Mouse (Mus musculus) limb, embryonic 12.5 days (tissue): ENCODE data around the gene Prkar2a. TPM values are rescaled to one million over a fixed set of nuclear protein-coding genes. Genes with fewer than 3 reads are reported as not detected.

Experiments used
- ATAC-seq: fragments of 200-750 bp; cut with Nextera tagmentation; 2 replicates; pipeline ENCODE4 v1.8.0; 2017; ENCODE audit warnings: low read depth, moderate TSS enrichment; ENCODE audit not compliant: insufficient number of reproducible peaks, insufficient read depth, low FRiP score, low TSS enrichment
- H3K27ac ChIP-seq: fragments of 300-500 bp; sonication (generic); 2 replicates; pipeline ENCODE4 v1.5.1; 2016; ENCODE audit warnings: mild to moderate bottlenecking, moderate library complexity
- H3K27me3 ChIP-seq: fragments of 300-500 bp; sonication (generic); 2 replicates; pipeline ENCODE4 v1.6.1; 2016; ENCODE audit warnings: mild to moderate bottlenecking, moderate library complexity
- H3K36me3 ChIP-seq: fragments of 300-500 bp; sonication (generic); 2 replicates; pipeline ENCODE4 v1.6.1; 2016; ENCODE audit warnings: mild to moderate bottlenecking, moderate library complexity
- H3K4me1 ChIP-seq: fragments of 300-500 bp; sonication (generic); replicated peaks from 2 replicates; pipeline ENCODE4 v1.6.1; 2016
- H3K4me2 ChIP-seq: fragments of 300-500 bp; sonication (generic); 2 replicates; pipeline ENCODE4 v1.6.1; 2016; ENCODE audit warnings: mild to moderate bottlenecking, moderate library complexity
- H3K4me3 ChIP-seq: fragments of 300-500 bp; sonication (generic); replicated peaks from 2 replicates; pipeline ENCODE4 v1.5.1; 2016; ENCODE audit warnings: mild to moderate bottlenecking
- H3K9ac ChIP-seq: fragments of 300-500 bp; sonication (generic); replicated peaks from 2 replicates; pipeline ENCODE4 v1.6.1; 2016; ENCODE audit warnings: mild to moderate bottlenecking, moderate library complexity
- H3K9me3 ChIP-seq: fragments of 300-500 bp; sonication (generic); 2 replicates; pipeline ENCODE4 v1.6.1; 2016; ENCODE audit warnings: mild to moderate bottlenecking, moderate library complexity
- whole genome bisulfite sequencing: fragments of 180-500 bp; shearing (Covaris S2); methylation state at CpG from one replicate; pipeline ENCODE4 v1.1.7; 2016; 5-methylcytosine and 5-hydroxymethylcytosine counted together
- polyA plus RNA-seq: library from polyadenylated mRNA; unstranded; fragments of >200 nt; fragmentation: Nextera tagmentation; extraction: Ambion mirVana; gene quantifications from 2 replicates; pipeline ENCODE4 v1.2.1, GENCODE M21; 2016

Gene Prkar2a
- polyA plus RNA-seq, 1 experiment from 2014 or later: 35.5 TPM

DNA sequence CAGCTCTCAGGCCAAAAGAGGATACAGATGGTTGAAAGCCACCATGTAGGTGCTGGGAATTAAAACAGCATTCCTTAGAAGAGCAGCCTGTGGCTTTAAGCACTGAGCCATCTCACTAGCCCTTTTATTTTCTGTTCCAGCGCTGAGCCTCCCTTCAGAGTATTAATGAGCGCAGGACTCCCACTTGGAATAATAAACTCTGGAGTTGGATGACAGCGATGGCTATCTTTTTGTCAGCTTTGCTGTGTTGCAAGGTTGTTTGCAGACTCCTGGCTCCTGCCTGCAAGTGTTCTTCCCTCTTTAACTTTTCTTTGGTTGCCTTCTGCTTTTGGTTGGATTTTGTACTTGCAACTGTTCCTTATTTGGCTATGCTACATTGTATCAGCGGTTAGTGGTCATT lies 4.8 kb downstream of the Prkar2a start:
- no peak for ATAC-seq
- Histone ChIP-seq H3K4me2 (peak overlapping the region; percentile 90; the same call in 1 of the 2 replicates), H3K9ac (no peak overlapping the region), H3K36me3 (no peaks in the 10 kb centered on the region; the same call in 1 of the 2 replicates), H3K9me3 (no peaks in the 10 kb centered on the region), H3K27me3 (no peaks in the 10 kb centered on the region), H3K4me1 (peaks cover 17% of the 10 kb centered on the region), H3K4me3 (no peak overlapping the region), H3K27ac (no peak overlapping the region)
- 81% methylated on average over 4 of the region's 4 CpGs for WGBS

DNA sequence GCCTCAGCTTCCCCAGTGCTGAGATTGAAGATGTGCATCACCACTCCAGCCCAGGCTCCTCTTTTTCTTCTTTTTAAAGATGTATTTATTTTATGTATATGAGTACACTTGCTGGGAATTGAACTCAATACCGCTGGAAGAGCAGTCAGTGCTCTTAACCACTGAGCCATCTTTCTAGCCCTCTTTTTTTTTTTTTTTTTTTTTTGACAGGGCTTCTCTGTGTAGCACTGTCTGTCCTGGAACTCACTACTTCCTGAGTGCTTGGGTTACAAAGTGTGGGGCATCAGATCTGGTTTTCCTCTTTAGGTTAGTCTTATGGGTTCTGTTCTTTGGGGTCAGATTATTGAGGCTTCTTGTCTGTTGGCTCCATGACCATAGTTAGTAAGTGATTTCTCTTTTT lies 5.4 kb downstream of the Prkar2a start:
- H3K9ac ChIP-seq: no peak overlapping the region
- H3K9me3 ChIP-seq: no peaks in the 10 kb centered on the region
- H3K4me2 ChIP-seq: 0 out of 2 replicates have a peak overlapping the region, but pooled peaks have one; percentile 90
- H3K27me3 ChIP-seq: no peaks in the 10 kb centered on the region
- WGBS: 80% methylated on average over 1 of the region's 1 CpGs
- H3K27ac ChIP-seq: no peak overlapping the region
- H3K4me3 ChIP-seq: no peak overlapping the region
- ATAC-seq: no peak
- peaks cover 17% of the 10 kb centered on the region for H3K4me1 ChIP-seq
- no peaks in the 10 kb centered on the region; the same call in 1 of the 2 replicates for H3K36me3 ChIP-seq

DNA sequence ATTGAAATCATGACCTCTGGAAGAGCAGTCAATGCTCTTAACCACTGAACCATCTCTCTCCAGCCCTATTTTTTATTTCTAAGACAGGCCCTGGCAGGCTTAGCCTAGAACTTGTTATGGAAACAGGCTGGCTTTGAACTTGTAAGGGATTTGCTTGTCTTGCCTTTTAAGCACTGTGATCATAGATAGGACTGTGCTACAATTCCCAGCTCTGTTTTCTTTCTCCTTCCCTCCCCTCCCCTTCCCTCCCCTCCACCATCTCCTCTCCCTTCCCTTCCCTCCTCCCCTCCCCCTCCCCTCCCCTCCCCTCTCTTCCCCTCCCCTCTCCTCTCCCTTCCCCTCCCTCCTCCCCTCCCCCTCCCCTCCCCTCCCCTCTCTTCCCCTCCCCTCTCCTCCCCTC lies 13.4 kb downstream of the Prkar2a start:
- Histone ChIP-seq H3K36me3 (no peaks in the 10 kb centered on the region; the same call in 1 of the 2 replicates), H3K4me1 (no peaks in the 10 kb centered on the region), H3K27ac (no peak overlapping the region), H3K27me3 (no peaks in the 10 kb centered on the region), H3K4me3 (no peak overlapping the region), H3K4me2 (no peak overlapping the region), H3K9me3 (no peaks in the 10 kb centered on the region), H3K9ac (no peak overlapping the region)
- no peak for ATAC-seq

DNA sequence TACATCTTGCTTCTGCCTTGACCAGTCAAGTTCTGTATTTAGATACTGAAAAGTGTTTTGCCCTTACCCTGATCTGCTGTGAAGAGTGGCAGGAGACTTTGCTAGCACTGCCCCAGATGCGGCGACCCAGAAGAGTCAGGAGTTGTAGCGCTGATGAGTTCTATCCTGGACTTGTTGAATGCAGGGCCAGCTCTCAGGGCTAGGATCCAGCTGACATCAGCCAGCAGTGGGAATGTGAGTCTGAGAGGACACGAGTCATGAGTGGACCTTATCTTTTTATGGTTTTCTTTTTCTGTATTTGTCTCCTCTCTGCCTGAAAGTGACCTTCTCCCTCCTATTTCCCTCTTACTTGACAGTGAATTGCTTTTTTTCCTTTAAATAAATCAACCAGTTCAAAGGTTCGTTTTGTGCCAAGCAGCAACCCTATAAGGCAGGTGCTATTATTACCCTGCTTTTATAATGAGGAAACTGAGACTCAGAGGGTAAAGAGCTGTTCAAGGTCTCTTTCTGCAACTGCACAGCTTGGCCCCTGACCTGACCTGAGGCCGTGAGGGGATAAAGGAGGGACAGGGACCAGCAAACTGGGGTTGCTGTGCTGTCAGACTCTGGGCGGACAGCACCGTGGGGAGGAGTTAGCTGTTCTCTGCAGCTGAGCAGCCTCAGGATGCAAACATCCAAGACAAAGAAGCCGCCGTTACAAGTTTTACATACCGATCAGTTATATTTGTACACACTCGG lies 14.4 kb downstream of the Prkar2a start:
- WGBS: 56% methylated on average over 12 of the region's 12 CpGs
- no peak overlapping the region for H3K9ac ChIP-seq
- no peak for ATAC-seq
- H3K27me3 ChIP-seq: no peaks in the 10 kb centered on the region
- no peaks in the 10 kb centered on the region for H3K36me3 ChIP-seq
- no peak overlapping the region for H3K27ac ChIP-seq
- H3K4me2 ChIP-seq: no peak overlapping the region
- H3K4me3 ChIP-seq: no peak overlapping the region
- H3K9me3 ChIP-seq: no peaks in the 10 kb centered on the region
- H3K4me1 ChIP-seq: no peaks in the 10 kb centered on the region

DNA sequence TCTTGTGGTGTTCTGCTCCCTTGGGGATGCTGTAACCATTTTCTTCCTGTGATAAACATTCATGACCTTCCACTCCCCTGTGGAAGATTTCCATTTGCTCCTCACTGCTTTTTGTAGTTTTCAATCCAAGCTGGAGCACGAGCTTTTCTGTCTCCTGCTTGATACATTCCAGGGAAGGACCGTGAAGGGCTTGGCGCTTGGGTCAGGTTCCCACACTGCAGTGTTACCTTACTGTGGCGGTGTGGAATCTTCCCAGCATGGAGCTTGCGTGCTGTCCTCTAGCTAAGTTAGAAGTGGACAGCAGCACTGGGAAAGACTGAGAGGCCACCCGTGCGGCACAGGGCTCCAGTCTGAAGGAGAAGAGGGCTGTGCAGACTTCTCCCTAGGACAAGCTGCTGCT lies 15.5 kb downstream of the Prkar2a start:
- Histone ChIP-seq H3K36me3 (no peaks in the 10 kb centered on the region), H3K27ac (no peak overlapping the region), H3K9ac (no peak overlapping the region), H3K9me3 (no peaks in the 10 kb centered on the region), H3K4me2 (no peak overlapping the region), H3K4me1 (no peaks in the 10 kb centered on the region), H3K4me3 (no peak overlapping the region), H3K27me3 (no peaks in the 10 kb centered on the region)
- no peak for ATAC-seq
- WGBS: 79% methylated on average over 7 of the region's 7 CpGs

DNA sequence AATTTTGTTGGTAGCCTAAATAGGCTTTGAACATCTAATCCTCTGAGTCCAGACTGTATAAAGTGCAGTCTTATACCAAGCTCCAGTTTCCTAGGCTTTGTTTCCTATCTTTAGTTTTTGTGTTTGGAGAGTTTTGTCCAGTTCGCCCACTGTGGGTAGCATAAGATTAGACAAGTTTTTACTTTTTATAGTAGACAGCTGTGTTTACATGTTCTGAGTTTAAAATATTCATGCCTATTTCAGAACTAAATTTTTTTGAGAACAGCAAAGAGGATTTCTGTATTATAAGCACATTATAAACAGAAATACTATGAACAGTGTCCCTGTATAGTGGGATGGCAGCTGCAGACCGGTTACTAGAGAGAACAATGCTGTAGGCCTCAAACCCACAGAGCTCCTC lies 18.1 kb downstream of the Prkar2a start:
- no peak for ATAC-seq
- no peaks in the 10 kb centered on the region for H3K27me3 ChIP-seq
- no peaks in the 10 kb centered on the region for H3K9me3 ChIP-seq
- H3K4me3 ChIP-seq: no peak overlapping the region
- no peaks in the 10 kb centered on the region for H3K36me3 ChIP-seq
- no peak overlapping the region for H3K27ac ChIP-seq
- no peaks in the 10 kb centered on the region for H3K4me1 ChIP-seq
- no peak overlapping the region for H3K4me2 ChIP-seq
- no peak overlapping the region for H3K9ac ChIP-seq
- WGBS: 91% methylated on average over 2 of the region's 2 CpGs

DNA sequence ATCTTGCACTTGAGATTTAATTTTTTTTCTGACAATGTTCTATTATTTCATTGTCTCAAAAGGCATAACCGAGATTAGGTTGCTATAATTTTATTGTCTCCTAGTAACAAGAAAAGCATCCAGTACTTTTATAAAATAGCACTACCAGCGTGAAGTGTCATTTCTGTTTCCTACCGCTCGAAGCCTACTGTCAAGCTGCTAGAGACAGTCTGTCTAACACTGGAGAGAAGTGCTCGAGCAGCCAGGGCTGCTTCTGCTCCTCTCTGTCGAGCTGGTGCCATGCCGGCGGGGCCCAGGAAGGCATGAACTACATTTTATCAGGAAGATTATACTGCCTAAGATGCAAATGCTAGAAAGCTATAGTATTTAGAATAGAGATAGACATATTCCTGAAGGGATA lies 19.7 kb downstream of the Prkar2a start:
- Histone ChIP-seq H3K9me3 (no peaks in the 10 kb centered on the region), H3K27ac (no peak overlapping the region), H3K4me2 (no peak overlapping the region), H3K27me3 (no peaks in the 10 kb centered on the region), H3K4me1 (no peaks in the 10 kb centered on the region), H3K36me3 (no peaks in the 10 kb centered on the region), H3K4me3 (no peak overlapping the region), H3K9ac (no peak overlapping the region)
- WGBS: 92% methylated on average over 8 of the region's 8 CpGs
- no peak for ATAC-seq

DNA sequence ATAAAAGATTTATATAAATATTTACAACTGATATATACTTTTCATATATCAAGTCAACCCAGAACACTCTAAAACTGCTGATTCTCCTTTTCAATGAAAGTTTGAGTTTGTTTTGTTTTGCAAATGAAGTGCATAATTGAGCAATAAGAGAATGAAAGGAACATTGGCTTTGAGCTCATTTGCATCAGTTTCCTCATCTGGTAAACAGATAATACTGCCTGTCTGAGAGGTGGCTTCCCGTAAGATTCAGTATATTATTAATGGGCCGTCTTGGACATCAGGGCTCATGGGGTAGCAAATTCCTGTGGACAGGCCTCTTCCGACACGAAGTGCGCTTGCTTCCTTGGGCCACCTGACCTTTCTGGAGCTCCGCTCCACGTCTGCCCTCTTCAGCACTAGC lies 21.7 kb downstream of the Prkar2a start:
- no peaks in the 10 kb centered on the region for H3K36me3 ChIP-seq
- H3K4me1 ChIP-seq: no peaks in the 10 kb centered on the region
- no peak overlapping the region for H3K9ac ChIP-seq
- H3K4me2 ChIP-seq: no peak overlapping the region
- H3K27ac ChIP-seq: no peak overlapping the region
- no peak for ATAC-seq
- H3K4me3 ChIP-seq: no peak overlapping the region
- 86% methylated on average over 7 of the region's 7 CpGs for WGBS
- no peaks in the 10 kb centered on the region for H3K27me3 ChIP-seq
- no peaks in the 10 kb centered on the region for H3K9me3 ChIP-seq

DNA sequence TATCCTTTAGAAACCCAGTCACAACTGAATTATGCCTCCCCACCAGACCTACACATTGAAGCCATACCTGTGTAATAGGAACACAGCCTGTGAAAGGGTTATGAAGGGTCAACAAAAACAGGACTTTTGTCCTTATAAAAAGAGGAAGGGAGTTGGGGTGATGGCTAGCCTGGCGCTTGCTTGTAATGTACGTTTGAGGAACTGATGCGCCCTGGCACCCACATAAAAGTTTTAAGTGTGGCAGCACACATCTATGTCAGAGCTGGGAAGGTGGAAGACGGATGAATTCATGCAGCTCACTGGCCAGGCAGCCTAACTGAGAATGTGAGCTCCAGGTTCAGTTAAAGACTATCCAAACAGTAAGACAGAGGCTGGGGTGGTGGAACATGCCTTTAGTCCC lies 27.1 kb downstream of the Prkar2a start:
- H3K4me2 ChIP-seq: no peak overlapping the region
- WGBS: 93% methylated on average over 4 of the region's 4 CpGs
- H3K9ac ChIP-seq: no peak overlapping the region
- no peaks in the 10 kb centered on the region for H3K27me3 ChIP-seq
- peaks cover 26% of the 10 kb centered on the region for H3K36me3 ChIP-seq
- no peaks in the 10 kb centered on the region for H3K4me1 ChIP-seq
- H3K9me3 ChIP-seq: no peaks in the 10 kb centered on the region
- ATAC-seq: no peak
- H3K27ac ChIP-seq: no peak overlapping the region
- no peak overlapping the region for H3K4me3 ChIP-seq

DNA sequence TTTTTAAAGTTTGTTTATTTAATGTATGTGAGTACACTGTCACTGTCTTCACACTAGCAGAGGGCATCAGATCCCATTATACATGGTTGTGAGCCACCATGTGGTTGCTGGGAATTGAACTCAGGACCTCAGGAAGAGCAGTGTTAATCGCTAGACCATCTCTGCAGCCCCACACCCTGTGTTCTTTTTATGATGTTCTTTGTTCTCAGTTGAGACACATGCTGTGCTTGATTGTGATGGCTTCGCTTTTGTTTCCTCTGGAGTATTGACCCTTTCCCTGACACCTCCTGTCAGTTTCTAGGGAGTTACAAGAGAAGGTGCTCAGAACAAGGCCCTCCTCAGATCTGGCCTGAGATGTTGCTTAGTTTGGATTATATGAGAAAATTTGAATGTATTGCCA lies 34.6 kb downstream of the Prkar2a start:
- H3K36me3 ChIP-seq: peaks cover 40% of the 10 kb centered on the region; the same call in 1 of the 2 replicates
- ATAC-seq: no peak
- H3K9me3 ChIP-seq: no peaks in the 10 kb centered on the region
- H3K27ac ChIP-seq: no peak overlapping the region
- no peak overlapping the region for H3K4me3 ChIP-seq
- no peak overlapping the region for H3K9ac ChIP-seq
- H3K4me2 ChIP-seq: no peak overlapping the region
- 58% methylated on average over 2 of the region's 2 CpGs for WGBS
- H3K27me3 ChIP-seq: no peaks in the 10 kb centered on the region
- no peaks in the 10 kb centered on the region for H3K4me1 ChIP-seq

DNA sequence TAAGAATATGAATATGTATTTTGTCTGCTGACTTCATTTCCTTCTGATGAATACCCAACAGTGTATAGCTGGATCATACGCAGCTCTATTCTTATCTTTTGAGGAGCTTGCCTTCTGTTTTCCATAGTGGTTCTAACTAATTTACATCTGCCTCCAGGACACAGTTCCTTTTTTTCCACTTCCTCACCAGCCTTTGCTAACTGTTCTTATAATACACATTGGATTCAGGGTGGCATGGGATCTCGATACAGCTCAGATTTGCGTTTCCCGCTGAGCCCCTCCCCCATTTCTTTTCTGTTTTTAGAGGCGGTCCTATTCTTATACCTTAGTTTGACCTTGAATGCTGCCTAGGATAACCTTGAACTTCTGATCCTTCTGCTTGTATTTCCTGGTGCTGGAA lies 37.0 kb downstream of the Prkar2a start:
- Histone ChIP-seq H3K4me1 (no peaks in the 10 kb centered on the region), H3K27ac (no peak overlapping the region), H3K9ac (no peak overlapping the region), H3K36me3 (peaks cover 28% of the 10 kb centered on the region; the same call in 1 of the 2 replicates), H3K27me3 (no peaks in the 10 kb centered on the region), H3K4me3 (no peak overlapping the region), H3K9me3 (no peaks in the 10 kb centered on the region), H3K4me2 (no peak overlapping the region)
- ATAC-seq: no peak
- WGBS: 95% methylated on average over 5 of the region's 5 CpGs

DNA sequence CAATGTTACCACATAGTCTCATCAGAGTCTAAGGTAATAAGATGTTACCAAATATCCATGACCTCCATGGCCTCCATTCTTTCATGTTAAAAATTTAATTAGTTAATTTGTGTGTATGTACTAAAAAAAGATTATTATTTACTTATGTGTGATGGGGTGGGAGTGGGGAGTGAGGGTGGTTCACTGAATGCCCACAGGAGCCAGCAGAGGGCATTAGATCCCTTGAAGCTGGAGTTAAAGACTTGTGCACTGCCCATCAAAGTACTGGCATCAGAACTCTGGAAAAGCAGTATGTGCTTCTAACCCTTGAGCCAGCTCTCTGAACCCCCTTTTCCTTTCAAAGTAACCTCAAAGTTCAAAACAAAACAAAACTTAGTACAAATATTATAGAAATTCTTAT lies 39.9 kb downstream of the Prkar2a start:
- Histone ChIP-seq H3K4me3 (no peak overlapping the region), H3K27me3 (no peaks in the 10 kb centered on the region), H3K9me3 (no peaks in the 10 kb centered on the region), H3K4me1 (no peaks in the 10 kb centered on the region), H3K27ac (no peak overlapping the region), H3K9ac (no peak overlapping the region), H3K4me2 (no peak overlapping the region), H3K36me3 (peaks cover 23% of the 10 kb centered on the region)
- no peak for ATAC-seq
